Mouse (Mus musculus) embryonic fibroblast, embryonic 13.5 days (primary cell): ENCODE results near the gene Gpam. TPM values are rescaled to one million over a fixed set of nuclear protein-coding genes. Genes with fewer than 3 reads are reported as not detected.
"Not testable (repeated sequence)": the region's sequence is repeated elsewhere in the genome, so short reads cannot be mapped to it uniquely, and the experiment has no call there.

ENCODE experiments used
- H3K27ac ChIP-seq: 2 replicates; pipeline ENCODE4 v1.5.1; 2012; ENCODE audit warnings: low read length, control low read depth, inconsistent platforms; ENCODE audit not compliant: insufficient read depth
- H3K4me1 ChIP-seq: 2 replicates; pipeline ENCODE4 v1.6.1; 2011; ENCODE audit warnings: low read length; ENCODE audit not compliant: control insufficient read depth, insufficient read depth
- H3K4me3 ChIP-seq: 2 replicates; pipeline ENCODE4 v1.5.1; 2011; ENCODE audit warnings: mild to moderate bottlenecking, control low read depth, low read length; ENCODE audit not compliant: insufficient read depth
- CTCF ChIP-seq: IDR thresholded peaks from 2 replicates; pipeline ENCODE4 v1.5.1; 2011; ENCODE audit warnings: mild to moderate bottlenecking, control low read depth, low read length, moderate library complexity, borderline replicate concordance; ENCODE audit not compliant: insufficient read depth
- POLR2A ChIP-seq: IDR thresholded peaks from 2 replicates; pipeline ENCODE4 v1.6.1; 2011; ENCODE audit warnings: low read depth, mild to moderate bottlenecking, control low read depth, low read length, moderate library complexity
- polyA plus RNA-seq: library from polyadenylated mRNA; stranded (reverse); fragments of >200 nt; gene quantifications from 2 replicates; pipeline ENCODE4 v1.2.4, GENCODE M21; 2011; ENCODE audit warnings: low read depth; ENCODE audit not compliant: missing spikeins, insufficient read length

The Gpam gene
- 12.1 and 13.7 TPM in 2 replicates for polyA plus RNA-seq

DNA sequence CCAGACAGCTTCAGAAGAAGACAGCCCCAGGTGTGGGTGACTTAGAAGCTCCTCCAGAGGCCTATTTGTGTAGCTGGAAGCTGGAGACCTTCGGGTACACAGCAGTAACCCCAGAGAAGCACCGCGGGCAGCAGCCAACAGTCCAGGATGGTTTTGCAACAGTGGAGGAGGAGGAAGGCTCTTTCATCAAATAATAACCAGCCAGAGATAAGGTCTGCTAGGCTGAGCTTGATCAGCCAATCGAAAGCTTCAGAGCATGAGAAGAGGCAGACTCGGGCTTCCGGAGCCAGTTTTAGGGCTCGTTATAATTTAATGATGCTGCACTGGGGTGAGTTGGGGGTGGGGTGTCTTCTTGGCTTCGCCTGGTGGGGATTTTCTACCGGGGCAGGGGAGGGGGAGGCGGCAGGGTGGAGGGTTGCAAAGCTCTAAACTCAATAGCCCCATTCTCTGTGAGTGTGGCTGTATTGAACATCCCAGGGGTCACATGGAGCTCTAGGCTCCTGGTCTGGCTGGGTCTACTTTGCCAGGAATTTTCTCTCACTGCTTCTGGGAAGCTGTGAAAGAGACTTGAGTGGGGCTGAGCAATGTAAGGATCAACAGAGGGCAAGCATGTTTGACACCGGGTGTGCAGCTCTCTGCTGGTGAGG is at the start of gene Gpam:
Gene Gpam (minus strand): TSS at position 167 of the 647 bp plus-strand sequence.
- TF ChIP-seq CTCF: no peak
- no peak for TF ChIP-seq POLR2A
- H3K4me3 ChIP-seq: no peak within 1 kb of the TSS
- H3K27ac ChIP-seq: no peak within 1 kb of the TSS
- H3K4me1 ChIP-seq: no peaks in the 10 kb centered on the region

DNA sequence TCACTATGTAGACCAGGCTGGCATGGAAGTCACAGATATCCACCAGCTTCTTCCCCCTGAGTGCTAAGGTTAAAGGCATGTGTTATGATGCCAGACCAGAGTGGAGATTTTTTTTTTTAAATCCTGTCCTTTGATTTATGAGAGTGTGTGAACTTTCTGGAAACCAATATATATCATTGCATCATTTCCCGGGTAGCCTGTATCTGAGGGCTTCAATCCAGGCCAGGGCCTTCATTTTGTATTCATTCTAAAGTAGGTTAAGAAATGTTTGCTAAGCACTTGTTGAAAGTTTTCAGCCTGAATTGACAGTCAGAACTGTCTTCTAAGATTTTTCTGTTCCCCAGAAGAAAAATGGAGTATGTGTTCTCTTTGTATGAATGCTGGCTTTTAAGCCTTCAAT is 44.5 kb upstream of the Gpam start:
- Histone ChIP-seq H3K4me3 (no peak overlapping the region), H3K4me1 (no peaks in the 10 kb centered on the region)
- TF ChIP-seq CTCF (no peak), POLR2A (no peak)

DNA sequence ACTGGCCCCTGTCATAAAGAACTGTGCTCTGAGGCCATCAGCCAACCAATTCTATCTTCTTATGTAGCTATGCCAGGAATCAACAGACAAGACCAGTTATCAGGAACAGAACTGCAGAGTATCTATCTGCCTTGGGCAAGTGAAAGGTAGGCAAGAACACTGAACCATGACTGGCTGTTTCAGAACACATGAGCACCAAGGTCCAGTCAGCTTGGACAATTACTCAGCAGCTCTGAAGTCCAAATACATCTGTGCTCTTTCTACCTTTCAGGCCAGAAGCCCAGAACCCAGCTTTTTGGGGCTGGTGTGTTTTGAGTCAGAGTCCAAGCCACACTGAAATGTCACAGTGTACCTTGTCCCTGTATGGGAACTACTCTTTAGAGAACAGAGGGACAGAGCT is 43.4 kb upstream of the Gpam start:
- no peak overlapping the region for H3K4me3 ChIP-seq
- no peak for TF ChIP-seq POLR2A
- no peak for TF ChIP-seq CTCF
- H3K27ac ChIP-seq: no peak overlapping the region
- no peaks in the 10 kb centered on the region for H3K4me1 ChIP-seq

More for the DNA sequence above, 44.5 kb upstream of the Gpam start:
- H3K27ac ChIP-seq: no peak overlapping the region

DNA sequence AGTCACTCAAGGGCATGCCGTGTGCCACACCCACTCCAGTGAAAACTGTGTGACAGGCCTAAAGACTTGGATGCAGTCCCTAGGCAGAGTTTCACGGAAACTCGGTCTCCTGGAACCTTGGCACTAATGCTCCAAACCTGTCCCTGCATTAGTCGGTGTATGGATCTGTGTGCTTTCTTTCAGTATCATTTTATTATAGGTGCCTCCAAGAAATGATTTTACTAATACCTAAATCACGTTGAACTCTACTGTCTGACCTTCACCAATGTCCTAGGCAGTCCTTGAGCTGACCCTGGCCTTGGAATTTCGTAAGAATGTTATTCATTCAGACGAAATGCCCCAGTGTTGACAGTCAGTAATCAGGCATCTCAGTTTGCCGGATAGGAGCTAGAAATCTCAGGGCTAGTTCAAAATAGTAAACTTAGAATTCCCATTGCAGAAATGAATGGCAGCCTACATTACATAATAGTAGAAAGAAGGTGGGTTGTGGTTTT is 42.2 kb upstream of the Gpam start:
- not testable (repeated sequence) for H3K27ac ChIP-seq, H3K4me3 ChIP-seq

DNA sequence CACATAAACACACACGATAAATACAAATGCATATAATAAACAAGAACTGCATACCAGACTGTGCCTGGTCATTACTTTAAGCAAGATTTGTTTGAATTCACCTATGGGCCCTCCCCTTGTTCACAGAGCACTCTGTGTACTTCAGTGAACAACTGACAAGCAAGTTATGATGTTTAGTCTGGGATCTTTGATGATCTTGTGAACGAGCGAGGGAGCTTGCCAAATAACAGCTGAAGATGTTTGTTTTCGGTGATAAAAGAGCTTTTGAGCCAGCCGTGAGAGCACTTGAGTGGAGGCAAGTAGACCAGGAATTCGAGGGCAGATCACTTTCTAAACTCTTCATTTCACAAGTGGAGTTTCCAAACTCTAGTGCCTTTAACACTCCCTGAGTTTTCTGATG is 41.3 kb upstream of the Gpam start:
- Histone ChIP-seq H3K4me3 (no peak overlapping the region), H3K27ac (no peak overlapping the region), H3K4me1 (no peaks in the 10 kb centered on the region)
- TF ChIP-seq POLR2A: no peak
- TF ChIP-seq CTCF: no peak

More for the DNA sequence above, 42.2 kb upstream of the Gpam start:
- H3K4me1 ChIP-seq: not testable (repeated sequence)

DNA sequence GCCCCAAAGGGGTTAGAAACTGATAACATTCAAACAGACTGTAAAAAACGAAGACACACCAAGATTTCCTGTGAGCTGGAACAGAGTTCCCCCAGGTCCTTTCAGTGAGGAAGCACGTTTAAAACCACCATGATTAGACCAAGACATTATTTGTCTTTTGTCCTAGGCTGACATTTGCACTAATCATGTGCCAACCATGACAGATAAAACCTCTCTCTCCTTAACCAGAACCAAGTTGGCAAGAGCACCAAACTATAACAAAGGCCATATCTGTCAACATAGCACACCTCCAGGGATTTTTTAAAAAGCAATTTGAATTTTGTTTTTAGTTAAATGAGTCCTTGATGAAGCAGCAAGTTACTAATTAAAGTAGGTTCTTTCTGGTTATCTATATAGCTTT is 40.7 kb upstream of the Gpam start:
- Histone ChIP-seq H3K27ac (no peak overlapping the region), H3K4me3 (no peak overlapping the region), H3K4me1 (no peaks in the 10 kb centered on the region)
- no peak for TF ChIP-seq CTCF

DNA sequence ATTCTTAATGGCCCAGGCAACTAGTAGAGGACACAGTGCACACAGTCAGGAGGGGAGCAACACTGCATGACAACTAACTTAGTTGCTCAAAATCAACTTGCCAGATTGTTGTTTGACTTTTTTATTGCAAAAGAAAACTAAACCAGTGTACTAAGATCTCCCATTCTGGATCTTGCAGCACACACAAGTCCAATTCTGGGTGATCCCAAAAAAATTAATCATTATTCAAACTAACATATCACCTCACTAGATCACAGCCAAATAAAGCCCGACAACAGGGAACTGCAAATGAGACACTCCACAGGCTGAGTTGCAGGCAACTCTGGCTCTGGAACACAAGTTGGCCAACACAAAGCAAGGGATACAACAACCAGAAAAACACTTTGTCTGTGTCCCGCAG is 39.7 kb upstream of the Gpam start:
- no peak overlapping the region for H3K4me3 ChIP-seq
- no peak for TF ChIP-seq POLR2A
- no peak for TF ChIP-seq CTCF
- H3K27ac ChIP-seq: no peak overlapping the region
- no peaks in the 10 kb centered on the region for H3K4me1 ChIP-seq

DNA sequence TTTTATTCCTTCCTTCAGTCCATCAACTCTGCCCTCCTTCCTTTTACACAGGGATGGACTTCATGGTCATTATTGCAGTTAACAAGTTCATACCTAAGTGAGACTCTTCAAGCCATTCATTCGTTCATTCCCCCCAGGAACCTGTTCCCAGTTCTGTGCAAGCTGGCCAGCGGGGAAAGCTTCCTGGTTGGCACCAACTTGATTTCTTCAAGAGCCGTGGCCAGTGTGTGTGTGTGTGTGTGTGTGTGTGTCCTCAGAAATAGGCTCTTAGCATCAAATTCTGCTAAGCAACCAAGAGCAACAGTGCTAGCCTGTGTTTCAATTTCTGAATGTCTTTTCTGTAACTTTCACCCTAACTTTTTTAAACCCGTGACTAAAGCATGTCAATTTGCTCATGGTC is 38.9 kb upstream of the Gpam start:
- no peak overlapping the region for H3K27ac ChIP-seq
- H3K4me3 ChIP-seq: no peak overlapping the region
- TF ChIP-seq CTCF (no peak), POLR2A (no peak)

DNA sequence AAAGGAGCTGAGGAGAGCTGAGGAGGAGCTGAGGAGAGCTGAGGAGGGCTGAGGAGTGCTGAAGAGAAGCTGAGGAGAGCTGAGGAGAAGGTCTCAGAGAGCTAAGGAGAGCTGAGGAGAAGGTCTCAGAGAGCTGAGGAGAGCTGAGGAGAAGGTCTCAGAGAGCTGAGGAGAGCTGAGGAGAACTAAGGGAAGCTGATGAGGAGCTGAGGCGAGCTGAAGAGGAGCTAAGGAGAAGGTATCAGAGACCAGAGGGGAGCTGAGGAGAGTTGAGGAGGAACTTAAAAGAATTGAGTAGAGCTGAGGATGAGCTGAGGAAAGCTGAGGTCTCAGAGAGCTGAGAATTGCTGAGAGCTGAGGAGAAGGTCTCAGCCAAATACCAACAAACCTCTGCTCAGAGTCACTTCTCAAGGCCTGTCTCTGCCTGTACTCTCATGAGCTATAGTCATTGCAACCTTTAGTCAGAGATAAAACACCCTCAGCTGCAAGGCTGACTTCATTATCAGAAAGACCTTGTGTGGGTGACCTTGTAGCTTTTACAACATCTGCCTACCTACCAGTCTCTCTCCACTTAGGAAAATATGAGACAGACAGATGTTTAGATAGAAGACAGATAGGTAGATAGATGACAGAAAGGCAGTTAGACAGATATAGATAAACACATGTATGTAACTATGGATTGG is 38.3 kb upstream of the Gpam start:
- TF ChIP-seq CTCF (no peak), POLR2A (no peak)
- H3K4me1 ChIP-seq: no peaks in the 10 kb centered on the region
- no peak overlapping the region for H3K4me3 ChIP-seq
- no peak overlapping the region for H3K27ac ChIP-seq

More for the DNA sequence above, 38.9 kb upstream of the Gpam start:
- no peaks in the 10 kb centered on the region for H3K4me1 ChIP-seq

DNA sequence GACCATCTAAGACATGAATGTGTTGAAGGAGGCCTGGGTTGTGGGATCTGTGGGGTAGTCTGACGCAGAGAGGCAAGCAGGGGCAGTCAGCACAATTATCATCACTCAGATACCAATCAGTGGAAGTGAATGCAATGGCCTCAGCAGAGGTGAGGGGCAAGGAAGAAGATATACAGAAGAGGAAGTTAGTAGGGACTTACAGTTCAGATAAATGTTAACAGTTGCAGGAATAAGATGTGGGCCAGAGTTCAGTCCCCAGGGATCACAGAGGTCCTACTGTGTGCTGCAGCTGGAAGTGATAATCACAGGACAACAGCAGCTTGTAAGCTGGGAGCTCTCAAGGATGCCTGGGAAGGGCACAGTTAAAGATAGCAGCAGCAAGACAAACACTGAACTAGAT is 37.1 kb upstream of the Gpam start:
- no peak overlapping the region for H3K27ac ChIP-seq
- H3K4me3 ChIP-seq: no peak overlapping the region
- H3K4me1 ChIP-seq: no peaks in the 10 kb centered on the region
- TF ChIP-seq POLR2A (no peak), CTCF (no peak)
